Comparison of ENCODE assay signal across 8 mouse cellular contexts in genomic region chr4:149789421-149790194, GRCm38 (mm10). TPM values are rescaled to one million over a fixed set of nuclear protein-coding genes. Genes with fewer than 3 reads are reported as not detected.
DNase-seq lines count a peak whose midpoint lies in the region; ATAC-seq and TF ChIP-seq lines count a peak whose summit lies in the region.

No protein-coding gene starts in this region.

- peaks cover 28% of the 10 kb centered on the region for H3K4me1 ChIP-seq in heart, adult 2 months (ENCODE audit: control insufficient read depth, insufficient read depth, low read length)
- H3K4me1 ChIP-seq in liver, embryonic 16.5 days (ENCODE audit: control insufficient read depth, low read depth, low read length) = peaks cover 14% of the 10 kb centered on the region

- no peaks in the 10 kb centered on the region for H3K79me2 ChIP-seq in heart, adult 2 months (replicated peaks; ENCODE audit: control insufficient read depth, insufficient read depth, low read length)

- WGBS in heart, adult 2 months = 67% methylated on average over 13 of the region's 13 CpGs
- 69% methylated on average over 13 of the region's 13 CpGs for WGBS in liver, embryonic 16.5 days (ENCODE audit: insufficient replicate concordance)

- peaks cover 5% of the 10 kb centered on the region for H3K36me3 ChIP-seq in heart, adult 2 months (ENCODE audit: control insufficient read depth, insufficient read depth, low read length)
- H3K36me3 ChIP-seq in liver, embryonic 16.5 days (ENCODE audit: control insufficient read depth, insufficient read depth) = no peaks in the 10 kb centered on the region

- H3K9ac ChIP-seq in heart, adult 2 months (ENCODE audit: low read depth, low read length) = no peak overlapping the region
- no peak overlapping the region for H3K9ac ChIP-seq in liver, embryonic 16.5 days (ENCODE audit: low read depth, low read length)

- 0 out of 2 replicates have a peak, but pooled peaks have one; percentile 35 for TF ChIP-seq POLR2A in heart, adult 2 months (IDR thresholded peaks at IDR 0.05; ENCODE audit: insufficient read depth, low read depth, low read length)

- TF ChIP-seq CTCF in heart, adult 2 months (IDR thresholded peaks at IDR 0.05) = no peak

- no peak overlapping the region for H3K4me3 ChIP-seq in heart, adult 2 months
- no peak overlapping the region for H3K4me3 ChIP-seq in liver, embryonic 16.5 days (ENCODE audit: low read depth, low read length)

- H3K4me2 ChIP-seq in liver, embryonic 16.5 days (ENCODE audit: low read depth, low read length) = no peak overlapping the region

- intact Hi-C loops in heart, adult 2 months (cut with DNase I) = no loop called here
- intact Hi-C loops in heart, postnatal 25 days (cut with DNase I) = no loop called here

- peak; percentile 78 for TF ChIP-seq EP300 in heart, adult 2 months (IDR thresholded peaks at IDR 0.05; ENCODE audit: insufficient read depth, low read depth, low read length)

- peak overlapping the region; percentile 80 for H3K27ac ChIP-seq in heart, adult 2 months
- H3K27ac ChIP-seq in liver, embryonic 16.5 days (ENCODE audit: low read length) = no peak overlapping the region

- 0 out of 2 replicates have a peak, but pooled peaks have one; percentile 29 for ATAC-seq in erythroblast, adult 5-6 weeks (replicated peaks; ENCODE audit: low FRiP score, poor library complexity, severe bottlenecking)
- peak; percentile 17; the same call in 1 of the 2 replicates for ATAC-seq in liver, embryonic 16.5 days (ENCODE audit: low read depth)
- no peak for ATAC-seq in erythroid progenitor cell, adult 5-6 weeks (replicated peaks; ENCODE audit: low FRiP score, poor library complexity, severe bottlenecking)

- H3K27me3 ChIP-seq in heart, adult 2 months (ENCODE audit: control insufficient read depth, insufficient read depth, low read length) = no peaks in the 10 kb centered on the region
- H3K27me3 ChIP-seq in liver, embryonic 16.5 days (ENCODE audit: control insufficient read depth, insufficient read depth, low read depth, low read length) = no peaks in the 10 kb centered on the region

- peak; percentile 60 for DNase-seq in heart, adult 2 months
- no peak for DNase-seq in heart, postnatal 25 days (ENCODE audit: low spot score)
- DNase-seq in 3134 (ENCODE audit: extremely low read depth, insufficient read length, low spot score) = peak; percentile 35
- no peak for DNase-seq in right cerebral cortex, adult 2 months (ENCODE audit: low spot score in 2 of 2)
- no peak for DNase-seq in yolk sac, embryonic 10.5 days (ENCODE audit: low spot score)

- no peaks in the 10 kb centered on the region for H3K9me3 ChIP-seq in liver, embryonic 16.5 days (replicated peaks; ENCODE audit: control insufficient read depth, low read length)

RNA-seq across cellular contexts. Expression of gene Slc25a33, which starts 15.5 kb away (rescaled TPM):
- 10 to 100 TPM; 22.3 to 26.0 TPM for total RNA-seq in heart, adult 2 months (2021)
- polyA plus RNA-seq in heart, adult 2 months (2012; rRNA removed) = 19.0 and 20.3 TPM in 2 replicates
- 10 to 100 TPM; 22.5 to 30.5 TPM for total RNA-seq in heart, postnatal 25 days (2021)
- total RNA-seq in erythroblast, adult 5-6 weeks (2015; ENCODE audit: low replicate concordance) = not detected in 2 replicates
- not detected in 2 replicates for total RNA-seq in erythroblast, adult 5-6 weeks (2017; ENCODE audit: low replicate concordance)
- 10.7 and 11.3 TPM in 2 replicates for polyA plus RNA-seq in liver, embryonic 16.5 days (2015; fragmentation: Nextera tagmentation; extraction: Ambion mirVana)
- 1.1 TPM in 1 of 2 replicates, not detected in the other for total RNA-seq in erythroid progenitor cell, adult 5-6 weeks (2015; ENCODE audit: low replicate concordance)
- 0.64 TPM in 1 of 2 replicates, not detected in the other for total RNA-seq in erythroid progenitor cell, adult 5-6 weeks (2017; ENCODE audit: low replicate concordance)

RNA-seq across cellular contexts. Expression of gene Tmem201, which starts 51.8 kb away (rescaled TPM):
- 10 to 100 TPM; 85.9 to 93.3 TPM for total RNA-seq in heart, adult 2 months (2021)
- 106 and 107 TPM in 2 replicates for polyA plus RNA-seq in heart, adult 2 months (2012; rRNA removed)
- 10 to 100 TPM; 82.3 to 89.7 TPM for total RNA-seq in heart, postnatal 25 days (2021)
- total RNA-seq in erythroblast, adult 5-6 weeks (2015; ENCODE audit: low replicate concordance) = 2.7 and 23.2 TPM in 2 replicates
- 0.85 and 3.2 TPM in 2 replicates for total RNA-seq in erythroblast, adult 5-6 weeks (2017; ENCODE audit: low replicate concordance)
- 5.4 and 6.5 TPM in 2 replicates for polyA plus RNA-seq in liver, embryonic 16.5 days (2015; fragmentation: Nextera tagmentation; extraction: Ambion mirVana)
- 1.8 and 2.5 TPM in 2 replicates for total RNA-seq in erythroid progenitor cell, adult 5-6 weeks (2015; ENCODE audit: low replicate concordance)
- 0.53 and 1.7 TPM in 2 replicates for total RNA-seq in erythroid progenitor cell, adult 5-6 weeks (2017; ENCODE audit: low replicate concordance)

Comparison
In these comparisons a context has a peak if more than half of its experiments do, and no peak if none do; other contexts are left out.
1. DNase-seq: peak in heart, adult 2 months (2 of 2) and 3134 (single experiment); none in heart, postnatal 25 days (single experiment), right cerebral cortex, adult 2 months (0 of 2) and yolk sac, embryonic 10.5 days (single experiment).
2. RNA of gene Slc25a33, which starts 15.5 kb away (total RNA-seq): 22.5 to 30.5 TPM in heart, postnatal 25 days and 22.3 to 26.0 TPM in heart, adult 2 months; not detected in erythroblast, adult 5-6 weeks and 0.64 to 1.1 TPM in erythroid progenitor cell, adult 5-6 weeks; every median in the first group is over 10 times any median in the second.